Mouse (Mus musculus) left cerebral cortex, postnatal 25 days (tissue): ENCODE results near the gene Rin2. TPM values are rescaled to one million over a fixed set of nuclear protein-coding genes. Genes with fewer than 3 reads are reported as not detected.
A peak's percentile ranks its signal among the peaks of the same experiment; 100 is the strongest.

Experiments
- DNase-seq, 2 experiments: peaks; one replicate each; pipeline ENCODE4 v3.0.0; 2022; ENCODE audit warnings: low spot score in 2 of 2, mixed read lengths in 1 of 2
- intact Hi-C: fragments of 180-260 bp; cut with DNase I; formaldehyde crosslinking; loops from one replicate; pipeline ENCODE4 v1.15.1; 2025
- total RNA-seq, 2 experiments: library from RNA; stranded (reverse); gene quantifications; 2 replicates each; pipeline ENCODE4 v1.2.3; 2021

Rin2 gene
- total RNA-seq, 2 experiments from 2014 or later, result 18.4 to 22.6 TPM

GRCm38 (mm10) chr2:145812818-145813217, 137.8 kb downstream of the Rin2 start:
- no peak for DNase-seq

GRCm38 (mm10) chr2:145817195-145817594, 142.2 kb downstream of the Rin2 start:
- intact Hi-C loops, result no loop called here

More at GRCm38 (mm10) chr2:145812818-145813217, 137.8 kb downstream of the Rin2 start:
- intact Hi-C loops, result no loop called here

GRCm38 (mm10) chr2:145822013-145822782, 147.2 kb downstream of the Rin2 start:
- peak in 1 of 2 experiments; percentile 24 for DNase-seq
- intact Hi-C loops, result no loop called here

More at GRCm38 (mm10) chr2:145817195-145817594, 142.2 kb downstream of the Rin2 start:
- DNase-seq, result no peak

GRCm38 (mm10) chr2:145822783-145823729, 148.0 kb downstream of the Rin2 start:
- DNase-seq, result no peak
- intact Hi-C loops, result no loop called here

- DNase-seq, result no peak
- intact Hi-C loops, result no loop called here
These were observed 149.7 kb downstream of the Rin2 start for GRCm38 (mm10) chr2:145824749-145825148.

- DNase-seq, result no peak
- intact Hi-C loops, result no loop called here
These were observed 150.2 kb downstream of the Rin2 start for GRCm38 (mm10) chr2:145825221-145825620.

GRCm38 (mm10) chr2:145827930-145828329, 152.9 kb downstream of the Rin2 start:
- DNase-seq, result no peak
- intact Hi-C loops, result no loop called here

GRCm38 (mm10) chr2:145828603-145829002, 153.6 kb downstream of the Rin2 start:
- no peak for DNase-seq
- intact Hi-C loops, result no loop called here

- intact Hi-C loops, result no loop called here
- no peak for DNase-seq
These were observed 154.2 kb downstream of the Rin2 start for GRCm38 (mm10) chr2:145829231-145829630.

GRCm38 (mm10) chr2:145830417-145830816, 155.4 kb downstream of the Rin2 start:
- no peak for DNase-seq
- intact Hi-C loops, result no loop called here

- peak; percentile 49 to 52 for DNase-seq
- intact Hi-C loops, result loop anchor here (2.0 kb wide), 1 partner anchor 29 kb away; no protein-coding TSS in a partner anchor
These were observed 157.2 kb downstream of the Rin2 start for GRCm38 (mm10) chr2:145831949-145832835.

GRCm38 (mm10) chr2:145832836-145833221, 157.8 kb downstream of the Rin2 start:
- DNase-seq, result no peak
- intact Hi-C loops, result loop anchor here (2.0 kb wide), 1 partner anchor 28 kb away; no protein-coding TSS in a partner anchor

GRCm38 (mm10) chr2:145833341-145833740, 158.3 kb downstream of the Rin2 start:
- intact Hi-C loops, result loop anchor here (2.0 kb wide), 1 partner anchor 27 kb away; no protein-coding TSS in a partner anchor
- peak in 1 of 2 experiments; percentile 52 for DNase-seq

GRCm38 (mm10) chr2:145835920-145836319, 160.9 kb downstream of the Rin2 start:
- DNase-seq, result no peak
- intact Hi-C loops, result no loop called here

- no peak for DNase-seq
- intact Hi-C loops, result no loop called here
These were observed 163.7 kb downstream of the Rin2 start for GRCm38 (mm10) chr2:145838675-145839074.

- intact Hi-C loops, result no loop called here
- no peak for DNase-seq
These were observed 164.7 kb downstream of the Rin2 start for GRCm38 (mm10) chr2:145839565-145840315.

GRCm38 (mm10) chr2:145840320-145840719, 165.3 kb downstream of the Rin2 start:
- intact Hi-C loops, result no loop called here
- no peak for DNase-seq
